Mouse (Mus musculus) C2C12 (cell line): ENCODE measurements around the gene Hoxb3.

Experiments used
- CTCF ChIP-seq: IDR thresholded peaks from one replicate; pipeline ENCODE4 v1.5.1; 2011; ENCODE audit not compliant: control insufficient read depth, insufficient read depth, insufficient read length
- MAX ChIP-seq: IDR thresholded peaks from one replicate; pipeline ENCODE4 v1.6.1; 2011; ENCODE audit warnings: mild to moderate bottlenecking, control low read depth
- USF1 ChIP-seq: IDR thresholded peaks from one replicate; pipeline ENCODE4 v1.6.1; 2011; ENCODE audit warnings: low read depth, mild to moderate bottlenecking, control low read depth, moderate library complexity

GRCm38 (mm10) chr11:96341701-96342575, 18.8 kb downstream of the Hoxb3 start:
- no peak for TF ChIP-seq USF1
- TF ChIP-seq MAX, result no peak
- TF ChIP-seq CTCF, result no peak
